Mouse (Mus musculus): ENCODE results near the gene Ginm1.
"Not testable (repeated sequence)": the region's sequence is repeated elsewhere in the genome, so short reads cannot be mapped to it uniquely, and the experiment has no call there.

Ginm1 gene

GRCm38 (mm10) chr10:7816476-7816875, 23.9 kb upstream of the Ginm1 start:
- no peak for DNase-seq (ENCODE audit: extremely low read depth, insufficient read length, low spot score)

- peak; percentile 26 for DNase-seq (ENCODE audit: extremely low read depth, insufficient read length, low spot score)
Measured at GRCm38 (mm10) chr10:7809937-7810336, 17.3 kb upstream of the Ginm1 start.

- no peak for DNase-seq (ENCODE audit: extremely low read depth, insufficient read length, low spot score)
Measured at GRCm38 (mm10) chr10:7802519-7803140, 10.0 kb upstream of the Ginm1 start.

- no peak for DNase-seq (ENCODE audit: extremely low read depth, insufficient read length, low spot score)
Measured at GRCm38 (mm10) chr10:7801258-7801657, 8.6 kb upstream of the Ginm1 start.

GRCm38 (mm10) chr10:7792254-7792750, 322 bp downstream of the Ginm1 start:
- DNase-seq (ENCODE audit: extremely low read depth, insufficient read length, low spot score) = no peak

GRCm38 (mm10) chr10:7787319-7787718, 5.3 kb downstream of the Ginm1 start:
- DNase-seq (ENCODE audit: extremely low read depth, insufficient read length, low spot score) = no peak

GRCm38 (mm10) chr10:7781214-7781613, 11.4 kb downstream of the Ginm1 start:
- DNase-seq (ENCODE audit: extremely low read depth, insufficient read length, low spot score) = no peak

GRCm38 (mm10) chr10:7780238-7781176, 12.1 kb downstream of the Ginm1 start:
- peak; percentile 77 for DNase-seq (ENCODE audit: extremely low read depth, insufficient read length, low spot score)

GRCm38 (mm10) chr10:7779751-7780237, 12.8 kb downstream of the Ginm1 start:
- no peak for DNase-seq (ENCODE audit: extremely low read depth, insufficient read length, low spot score)

GRCm38 (mm10) chr10:7778361-7778760, 14.3 kb downstream of the Ginm1 start:
- DNase-seq (ENCODE audit: extremely low read depth, insufficient read length, low spot score) = no peak

- no peak for DNase-seq (ENCODE audit: extremely low read depth, insufficient read length, low spot score)
Measured at GRCm38 (mm10) chr10:7775421-7775820, 17.2 kb downstream of the Ginm1 start.

GRCm38 (mm10) chr10:7772769-7773168, 19.9 kb downstream of the Ginm1 start:
- DNase-seq (ENCODE audit: extremely low read depth, insufficient read length, low spot score) = no peak

GRCm38 (mm10) chr10:7772346-7772745, 20.3 kb downstream of the Ginm1 start:
- no peak for DNase-seq (ENCODE audit: extremely low read depth, insufficient read length, low spot score)

GRCm38 (mm10) chr10:7757544-7757943, 35.1 kb downstream of the Ginm1 start:
- DNase-seq (ENCODE audit: extremely low read depth, insufficient read length, low spot score) = no peak

- no peak for DNase-seq (ENCODE audit: extremely low read depth, insufficient read length, low spot score)
Measured at GRCm38 (mm10) chr10:7748752-7749151, 43.9 kb downstream of the Ginm1 start.

GRCm38 (mm10) chr10:7745528-7745927, 47.1 kb downstream of the Ginm1 start:
- DNase-seq (ENCODE audit: extremely low read depth, insufficient read length, low spot score) = not testable (repeated sequence)

GRCm38 (mm10) chr10:7737914-7738313, 54.7 kb downstream of the Ginm1 start:
- DNase-seq (ENCODE audit: extremely low read depth, insufficient read length, low spot score) = no peak

GRCm38 (mm10) chr10:7737122-7737521, 55.5 kb downstream of the Ginm1 start:
- DNase-seq (ENCODE audit: extremely low read depth, insufficient read length, low spot score) = no peak

GRCm38 (mm10) chr10:7731582-7731981, 61.0 kb downstream of the Ginm1 start:
- no peak for DNase-seq (ENCODE audit: extremely low read depth, insufficient read length, low spot score)

- DNase-seq (ENCODE audit: extremely low read depth, insufficient read length, low spot score) = no peak
Measured at GRCm38 (mm10) chr10:7727011-7727410, 65.6 kb downstream of the Ginm1 start.

- DNase-seq (ENCODE audit: extremely low read depth, insufficient read length, low spot score) = no peak
Measured at GRCm38 (mm10) chr10:7726501-7726812, 66.2 kb downstream of the Ginm1 start.
